Mouse (Mus musculus): ENCODE data around the gene Osbpl2.

- no peak for TF ChIP-seq GATA1 (IDR thresholded peaks at IDR 0.05; ENCODE audit: low read length)
- no peak for TF ChIP-seq TAL1 (IDR thresholded peaks at IDR 0.05; ENCODE audit: low read length)
Measured at GRCm38 (mm10) chr2:180201303-180201702, 82.2 kb downstream of the Osbpl2 start.
